Mouse (Mus musculus): ENCODE results near the gene Dbr1. TPM values are rescaled to one million over a fixed set of nuclear protein-coding genes. Genes with fewer than 3 reads are reported as not detected.
A peak's percentile ranks its signal among the peaks of the same experiment; 100 is the strongest.

Gene Dbr1
- polyA plus RNA-seq, 1 experiment from 2014 or later, result 28.6 TPM

- H3K9me3 ChIP-seq (ENCODE audit: control insufficient read depth, low read length), result no peaks in the 10 kb centered on the region
- no peak overlapping the region for H3K27ac ChIP-seq (ENCODE audit: low read depth, low read length)
- no peak overlapping the region for H3K9ac ChIP-seq (ENCODE audit: low read depth, low read length)
- no peak overlapping the region for H3K4me2 ChIP-seq (replicated peaks; ENCODE audit: low read depth, low read length)
- no peaks in the 10 kb centered on the region for H3K27me3 ChIP-seq (ENCODE audit: control insufficient read depth, insufficient read depth, low read length)
- H3K4me1 ChIP-seq (ENCODE audit: control insufficient read depth, insufficient read depth, low read length), result no peaks in the 10 kb centered on the region
- WGBS, result 87% methylated on average over 7 of the region's 7 CpGs
- no peak overlapping the region for H3K4me3 ChIP-seq (ENCODE audit: low read length)
- no peak for ATAC-seq (ENCODE audit: low FRiP score, low TSS enrichment)
- no peaks in the 10 kb centered on the region for H3K36me3 ChIP-seq (ENCODE audit: control insufficient read depth, insufficient read depth, low read length)
Measured at GRCm38 (mm10) chr9:99558824-99559556, 16.6 kb upstream of the Dbr1 start.

DNA sequence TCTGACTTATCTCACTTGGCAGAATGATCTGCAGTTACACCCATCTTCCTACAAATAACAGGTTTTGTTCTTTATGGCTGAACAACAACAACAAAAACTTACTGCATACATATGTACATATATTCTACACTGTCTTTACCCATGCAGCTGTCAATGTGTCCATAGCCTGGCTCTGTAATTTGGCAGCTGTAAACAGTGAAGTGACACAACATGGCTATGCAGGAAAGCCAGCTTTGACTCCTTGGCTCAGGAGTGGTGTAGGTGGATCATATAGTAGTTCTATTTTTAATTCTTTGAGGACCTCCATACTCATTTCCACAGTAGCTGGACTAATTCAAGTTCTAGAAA is 16.1 kb upstream of the Dbr1 start:
- Histone ChIP-seq H3K4me2 (replicated peaks; ENCODE audit: low read depth, low read length) (no peak overlapping the region), H3K4me1 (ENCODE audit: control insufficient read depth, insufficient read depth, low read length) (no peaks in the 10 kb centered on the region), H3K4me3 (ENCODE audit: low read length) (no peak overlapping the region), H3K27ac (ENCODE audit: low read depth, low read length) (no peak overlapping the region), H3K36me3 (ENCODE audit: control insufficient read depth, insufficient read depth, low read length) (no peaks in the 10 kb centered on the region), H3K9ac (ENCODE audit: low read depth, low read length) (no peak overlapping the region), H3K27me3 (ENCODE audit: control insufficient read depth, insufficient read depth, low read length) (no peaks in the 10 kb centered on the region), H3K9me3 (ENCODE audit: control insufficient read depth, low read length) (no peaks in the 10 kb centered on the region)
- ATAC-seq (ENCODE audit: low FRiP score, low TSS enrichment), result no peak

DNA sequence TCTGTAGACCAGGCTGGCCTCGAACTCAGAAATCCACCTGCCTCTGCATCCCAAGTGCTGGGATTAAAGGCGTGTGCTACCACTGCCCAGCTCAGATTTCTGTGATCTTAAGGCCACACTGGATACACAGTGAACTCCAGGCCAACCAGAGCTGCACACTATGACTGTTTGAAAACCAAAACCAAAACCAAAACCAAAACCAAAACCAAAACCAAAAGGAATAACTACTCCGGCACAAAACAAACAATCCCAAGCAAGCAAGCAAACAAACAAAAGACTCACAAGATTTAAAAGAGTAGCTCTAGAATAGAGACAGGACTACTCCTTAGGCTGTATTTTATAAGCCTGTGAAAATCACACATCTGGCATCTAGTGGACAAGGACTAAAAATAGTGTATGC is 15.2 kb upstream of the Dbr1 start:
- ATAC-seq (ENCODE audit: low FRiP score, low TSS enrichment), result no peak
- no peaks in the 10 kb centered on the region for H3K36me3 ChIP-seq (ENCODE audit: control insufficient read depth, insufficient read depth, low read length)
- no peak overlapping the region for H3K27ac ChIP-seq (ENCODE audit: low read depth, low read length)
- no peaks in the 10 kb centered on the region for H3K27me3 ChIP-seq (ENCODE audit: control insufficient read depth, insufficient read depth, low read length)
- H3K4me1 ChIP-seq (ENCODE audit: control insufficient read depth, insufficient read depth, low read length), result no peaks in the 10 kb centered on the region
- H3K4me2 ChIP-seq (replicated peaks; ENCODE audit: low read depth, low read length), result no peak overlapping the region
- 95% methylated on average over 3 of the region's 3 CpGs for WGBS
- H3K9me3 ChIP-seq (ENCODE audit: control insufficient read depth, low read length), result no peaks in the 10 kb centered on the region
- H3K9ac ChIP-seq (ENCODE audit: low read depth, low read length), result no peak overlapping the region
- H3K4me3 ChIP-seq (ENCODE audit: low read length), result no peak overlapping the region

- Histone ChIP-seq H3K27me3 (ENCODE audit: control insufficient read depth, insufficient read depth, low read length) (no peaks in the 10 kb centered on the region), H3K4me3 (ENCODE audit: low read length) (no peak overlapping the region), H3K4me1 (ENCODE audit: control insufficient read depth, insufficient read depth, low read length) (peaks cover 5% of the 10 kb centered on the region; the same call in 1 of the 2 replicates), H3K9ac (ENCODE audit: low read depth, low read length) (no peak overlapping the region), H3K9me3 (ENCODE audit: control insufficient read depth, low read length) (no peaks in the 10 kb centered on the region), H3K36me3 (ENCODE audit: control insufficient read depth, insufficient read depth, low read length) (no peaks in the 10 kb centered on the region), H3K27ac (ENCODE audit: low read depth, low read length) (no peak overlapping the region), H3K4me2 (replicated peaks; ENCODE audit: low read depth, low read length) (no peak overlapping the region)
- no peak for ATAC-seq (ENCODE audit: low FRiP score, low TSS enrichment)
- 21% methylated on average over 11 of the region's 11 CpGs for WGBS
Measured at GRCm38 (mm10) chr9:99563714-99564113, 11.9 kb upstream of the Dbr1 start.

DNA sequence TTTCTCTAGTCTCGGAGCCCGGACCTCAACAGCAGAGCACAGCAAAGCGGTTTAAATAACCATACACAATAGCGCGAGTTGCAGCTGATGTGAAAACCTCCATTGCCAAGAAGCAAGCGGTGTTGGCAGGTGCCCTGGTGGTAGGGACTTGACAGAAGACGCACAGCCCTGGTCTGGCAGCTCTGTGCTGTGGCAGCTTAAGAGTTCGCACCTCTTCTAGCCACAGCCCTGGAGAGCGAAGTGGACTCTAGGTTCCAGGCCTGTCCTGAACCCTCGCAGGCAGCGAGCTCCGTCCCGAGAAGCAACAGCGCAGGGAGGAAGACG is 7.6 kb upstream of the Dbr1 start:
- ATAC-seq (ENCODE audit: low FRiP score, low TSS enrichment), result peak; percentile 71; the same call in 1 of the 2 replicates
- 2% methylated on average over 15 of the region's 15 CpGs for WGBS

DNA sequence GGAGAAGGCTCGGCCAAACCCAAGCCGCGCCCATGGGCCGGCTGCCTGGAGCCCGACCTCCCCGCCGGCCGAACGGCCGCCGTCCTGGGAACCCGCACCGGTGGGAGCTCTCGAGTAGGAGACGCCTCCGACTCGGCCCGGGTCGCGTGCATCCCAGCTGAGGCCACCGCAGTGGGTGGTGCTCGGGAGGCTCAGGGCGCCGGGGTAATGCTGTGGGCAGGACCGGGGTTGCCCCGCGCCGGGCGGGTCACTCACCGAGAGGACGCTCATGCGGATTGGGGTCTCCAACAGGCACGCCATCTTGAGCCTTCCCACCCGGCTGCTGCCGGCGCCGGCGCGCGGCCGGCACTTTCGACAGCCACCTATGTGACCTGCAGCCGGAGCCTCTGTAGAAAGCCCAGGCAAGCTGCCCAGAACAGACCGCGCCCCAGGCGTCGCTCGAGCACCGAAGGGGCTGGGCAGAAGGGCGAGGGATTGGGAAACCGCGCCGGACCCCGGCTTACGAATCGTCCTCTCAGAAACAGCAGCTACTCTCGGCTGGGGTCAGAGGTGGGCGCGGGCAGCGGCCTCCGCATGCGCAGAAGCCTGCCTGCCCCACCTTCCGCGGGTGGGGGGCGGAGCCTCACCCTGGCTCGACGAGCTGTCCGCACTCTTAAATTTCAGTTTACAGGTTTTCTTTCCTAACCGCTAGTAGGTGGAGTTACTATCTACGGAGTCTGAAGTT is 7.1 kb upstream of the Dbr1 start, which contains the start of gene Armc8:
TSS of gene Armc8 (minus strand) at position 553 of the 724 bp plus-strand sequence.
- Histone ChIP-seq H3K4me1 (ENCODE audit: control insufficient read depth, insufficient read depth, low read length) (peaks cover 5% of the 10 kb centered on the region; the same call in 1 of the 2 replicates), H3K9ac (ENCODE audit: low read depth, low read length) (peak within 1 kb of the TSS; percentile 86), H3K9me3 (ENCODE audit: control insufficient read depth, low read length) (no peaks in the 10 kb centered on the region), H3K4me2 (replicated peaks; ENCODE audit: low read depth, low read length) (peak within 1 kb of the TSS; percentile 69), H3K4me3 (ENCODE audit: low read length) (peak within 1 kb of the TSS; percentile 96), H3K27ac (ENCODE audit: low read depth, low read length) (peak within 1 kb of the TSS; percentile 95), H3K36me3 (ENCODE audit: control insufficient read depth, insufficient read depth, low read length) (no peaks in the 10 kb centered on the region), H3K27me3 (ENCODE audit: control insufficient read depth, insufficient read depth, low read length) (no peaks in the 10 kb centered on the region)
- ATAC-seq (ENCODE audit: low FRiP score, low TSS enrichment), result peak; percentile 96
- under 1% methylated on average over 70 of the region's 70 CpGs for WGBS

More for the DNA sequence above, 7.6 kb upstream of the Dbr1 start:
- no peaks in the 10 kb centered on the region for H3K36me3 ChIP-seq (ENCODE audit: control insufficient read depth, insufficient read depth, low read length)
- peak overlapping the region; percentile 69 for H3K4me2 ChIP-seq (replicated peaks; ENCODE audit: low read depth, low read length)
- peak overlapping the region; percentile 86 for H3K9ac ChIP-seq (ENCODE audit: low read depth, low read length)
- peak overlapping the region; percentile 95 for H3K27ac ChIP-seq (ENCODE audit: low read depth, low read length)
- H3K27me3 ChIP-seq (ENCODE audit: control insufficient read depth, insufficient read depth, low read length), result no peaks in the 10 kb centered on the region
- peaks cover 5% of the 10 kb centered on the region; the same call in 1 of the 2 replicates for H3K4me1 ChIP-seq (ENCODE audit: control insufficient read depth, insufficient read depth, low read length)
- H3K4me3 ChIP-seq (ENCODE audit: low read length), result peak overlapping the region; percentile 96
- H3K9me3 ChIP-seq (ENCODE audit: control insufficient read depth, low read length), result no peaks in the 10 kb centered on the region

- peak; percentile 48; the same call in 1 of the 2 replicates for ATAC-seq (ENCODE audit: low FRiP score, low TSS enrichment)
- H3K36me3 ChIP-seq (ENCODE audit: control insufficient read depth, insufficient read depth, low read length), result no peaks in the 10 kb centered on the region
Measured at GRCm38 (mm10) chr9:99569071-99569397, 6.6 kb upstream of the Dbr1 start.

GRCm38 (mm10) chr9:99580655-99581054 is 5.1 kb downstream of the Dbr1 start:
- no peaks in the 10 kb centered on the region for H3K27me3 ChIP-seq (ENCODE audit: control insufficient read depth, insufficient read depth, low read length)
- H3K27ac ChIP-seq (ENCODE audit: low read depth, low read length), result no peak overlapping the region
- H3K4me2 ChIP-seq (replicated peaks; ENCODE audit: low read depth, low read length), result no peak overlapping the region
- H3K4me3 ChIP-seq (ENCODE audit: low read length), result no peak overlapping the region
- H3K9me3 ChIP-seq (ENCODE audit: control insufficient read depth, low read length), result no peaks in the 10 kb centered on the region
- ATAC-seq (ENCODE audit: low FRiP score, low TSS enrichment), result peak; percentile 65; the same call in 1 of the 2 replicates
- H3K9ac ChIP-seq (ENCODE audit: low read depth, low read length), result no peak overlapping the region
- 0 out of 2 replicates have a peak, but pooled peaks cover 3% of the 10 kb centered on the region for H3K4me1 ChIP-seq (ENCODE audit: control insufficient read depth, insufficient read depth, low read length)
- H3K36me3 ChIP-seq (ENCODE audit: control insufficient read depth, insufficient read depth, low read length), result peaks cover 45% of the 10 kb centered on the region
- WGBS, result 46% methylated on average over 2 of the region's 2 CpGs

More at GRCm38 (mm10) chr9:99569071-99569397, 6.6 kb upstream of the Dbr1 start:
- peak overlapping the region; percentile 69 for H3K4me2 ChIP-seq (replicated peaks; ENCODE audit: low read depth, low read length)
- under 1% methylated on average over 9 of the region's 9 CpGs for WGBS
- H3K9me3 ChIP-seq (ENCODE audit: control insufficient read depth, low read length), result no peaks in the 10 kb centered on the region
- peaks cover 5% of the 10 kb centered on the region; the same call in 1 of the 2 replicates for H3K4me1 ChIP-seq (ENCODE audit: control insufficient read depth, insufficient read depth, low read length)
- peak overlapping the region; percentile 95 for H3K27ac ChIP-seq (ENCODE audit: low read depth, low read length)
- no peaks in the 10 kb centered on the region for H3K27me3 ChIP-seq (ENCODE audit: control insufficient read depth, insufficient read depth, low read length)
- H3K9ac ChIP-seq (ENCODE audit: low read depth, low read length), result peak overlapping the region; percentile 86; the same call in 1 of the 2 replicates
- peak overlapping the region; percentile 96 for H3K4me3 ChIP-seq (ENCODE audit: low read length)
